Mouse (Mus musculus): ENCODE data around the gene N4bp2l2. TPM values are rescaled to one million over a fixed set of nuclear protein-coding genes. Genes with fewer than 3 reads are reported as not detected.
"Not testable (repeated sequence)": the region's sequence is repeated elsewhere in the genome, so short reads cannot be mapped to it uniquely, and the experiment has no call there.

Gene N4bp2l2
- polyA plus RNA-seq, 1 experiment from 2014 or later: 38.0 TPM

GRCm38 (mm10) chr5:150643390-150643789, 22.6 kb downstream of the N4bp2l2 start:
- not testable (repeated sequence) for H3K9me3 ChIP-seq (replicated peaks); H3K4me1 ChIP-seq (replicated peaks); H3K9ac ChIP-seq; H3K4me2 ChIP-seq; H3K4me3 ChIP-seq; H3K27ac ChIP-seq (ENCODE audit: poor library complexity, severe bottlenecking); H3K27me3 ChIP-seq (replicated peaks); ATAC-seq (ENCODE audit: insufficient number of reproducible peaks, low FRiP score)
- H3K36me3 ChIP-seq: peaks cover 37% of the 10 kb centered on the region
- whole genome bisulfite sequencing: 90% methylated on average over 4 of the region's 4 CpGs

GRCm38 (mm10) chr5:150641440-150641839, 24.5 kb downstream of the N4bp2l2 start:
- no peak overlapping the region for H3K4me2 ChIP-seq
- no peaks in the 10 kb centered on the region for H3K27me3 ChIP-seq (replicated peaks)
- H3K4me1 ChIP-seq (replicated peaks): no peaks in the 10 kb centered on the region
- H3K36me3 ChIP-seq: peaks cover 42% of the 10 kb centered on the region
- ATAC-seq (ENCODE audit: insufficient number of reproducible peaks, low FRiP score): no peak
- 70% methylated on average over 3 of the region's 3 CpGs for WGBS
- no peak overlapping the region for H3K27ac ChIP-seq (ENCODE audit: poor library complexity, severe bottlenecking)
- no peaks in the 10 kb centered on the region for H3K9me3 ChIP-seq (replicated peaks)
- no peak overlapping the region for H3K9ac ChIP-seq
- H3K4me3 ChIP-seq: no peak overlapping the region

GRCm38 (mm10) chr5:150629692-150630091, 36.3 kb downstream of the N4bp2l2 start:
- H3K36me3 ChIP-seq: peaks cover 27% of the 10 kb centered on the region
- H3K27ac ChIP-seq (ENCODE audit: poor library complexity, severe bottlenecking): no peak overlapping the region
- 67% methylated on average over 2 of the region's 2 CpGs for WGBS
- H3K4me1 ChIP-seq (replicated peaks): peaks cover 5% of the 10 kb centered on the region; the same call in 1 of the 2 replicates
- no peaks in the 10 kb centered on the region for H3K27me3 ChIP-seq (replicated peaks)
- no peak overlapping the region for H3K9ac ChIP-seq
- no peak for ATAC-seq (ENCODE audit: insufficient number of reproducible peaks, low FRiP score)
- H3K4me3 ChIP-seq: no peak overlapping the region
- no peaks in the 10 kb centered on the region for H3K9me3 ChIP-seq (replicated peaks)
- no peak overlapping the region for H3K4me2 ChIP-seq

- H3K27ac ChIP-seq (ENCODE audit: poor library complexity, severe bottlenecking): no peak overlapping the region
- no peaks in the 10 kb centered on the region for H3K27me3 ChIP-seq (replicated peaks)
- H3K9me3 ChIP-seq (replicated peaks): no peaks in the 10 kb centered on the region
- peaks cover 5% of the 10 kb centered on the region; the same call in 1 of the 2 replicates for H3K4me1 ChIP-seq (replicated peaks)
- H3K4me3 ChIP-seq: no peak overlapping the region
- 90% methylated on average over 1 of the region's 1 CpGs for WGBS
- no peak for ATAC-seq (ENCODE audit: insufficient number of reproducible peaks, low FRiP score)
- no peak overlapping the region for H3K9ac ChIP-seq
- peaks cover 28% of the 10 kb centered on the region for H3K36me3 ChIP-seq
- H3K4me2 ChIP-seq: no peak overlapping the region
Observed at GRCm38 (mm10) chr5:150629272-150629671, 36.7 kb downstream of the N4bp2l2 start.

GRCm38 (mm10) chr5:150625528-150625927, 40.5 kb downstream of the N4bp2l2 start:
- Histone ChIP-seq H3K4me1 (replicated peaks) (peaks cover 14% of the 10 kb centered on the region), H3K4me3 (no peak overlapping the region), H3K9me3 (replicated peaks) (no peaks in the 10 kb centered on the region), H3K27me3 (replicated peaks) (no peaks in the 10 kb centered on the region), H3K27ac (ENCODE audit: poor library complexity, severe bottlenecking) (no peak overlapping the region), H3K9ac (no peak overlapping the region), H3K36me3 (peaks cover 17% of the 10 kb centered on the region), H3K4me2 (no peak overlapping the region)
- 42% methylated on average over 7 of the region's 7 CpGs for WGBS
- no peak for ATAC-seq (ENCODE audit: insufficient number of reproducible peaks, low FRiP score)

GRCm38 (mm10) chr5:150622792-150623191, 43.2 kb downstream of the N4bp2l2 start:
- H3K9ac ChIP-seq: no peak overlapping the region
- ATAC-seq (ENCODE audit: insufficient number of reproducible peaks, low FRiP score): no peak
- no peaks in the 10 kb centered on the region for H3K9me3 ChIP-seq (replicated peaks)
- H3K27me3 ChIP-seq (replicated peaks): no peaks in the 10 kb centered on the region
- H3K4me2 ChIP-seq: no peak overlapping the region
- 23% methylated on average over 1 of the region's 1 CpGs for WGBS
- peaks cover 14% of the 10 kb centered on the region for H3K4me1 ChIP-seq (replicated peaks)
- no peak overlapping the region for H3K27ac ChIP-seq (ENCODE audit: poor library complexity, severe bottlenecking)
- peaks cover 12% of the 10 kb centered on the region for H3K36me3 ChIP-seq
- H3K4me3 ChIP-seq: no peak overlapping the region

GRCm38 (mm10) chr5:150621592-150621991, 44.4 kb downstream of the N4bp2l2 start:
- peaks cover 14% of the 10 kb centered on the region for H3K4me1 ChIP-seq (replicated peaks)
- no peak overlapping the region for H3K27ac ChIP-seq (ENCODE audit: poor library complexity, severe bottlenecking)
- no peaks in the 10 kb centered on the region for H3K9me3 ChIP-seq (replicated peaks)
- no peak for ATAC-seq (ENCODE audit: insufficient number of reproducible peaks, low FRiP score)
- no peak overlapping the region for H3K4me3 ChIP-seq
- no peaks in the 10 kb centered on the region for H3K27me3 ChIP-seq (replicated peaks)
- no peak overlapping the region for H3K4me2 ChIP-seq
- 92% methylated on average over 3 of the region's 3 CpGs for WGBS
- H3K36me3 ChIP-seq: peaks cover 12% of the 10 kb centered on the region
- no peak overlapping the region for H3K9ac ChIP-seq

GRCm38 (mm10) chr5:150620588-150621135, 45.3 kb downstream of the N4bp2l2 start:
- no peak overlapping the region for H3K9ac ChIP-seq
- no peak overlapping the region for H3K27ac ChIP-seq (ENCODE audit: poor library complexity, severe bottlenecking)
- peaks cover 12% of the 10 kb centered on the region for H3K36me3 ChIP-seq
- 87% methylated on average over 7 of the region's 7 CpGs for WGBS
- H3K4me1 ChIP-seq (replicated peaks): peaks cover 11% of the 10 kb centered on the region
- no peaks in the 10 kb centered on the region for H3K9me3 ChIP-seq (replicated peaks)
- H3K4me2 ChIP-seq: no peak overlapping the region
- no peaks in the 10 kb centered on the region for H3K27me3 ChIP-seq (replicated peaks)
- no peak for ATAC-seq (ENCODE audit: insufficient number of reproducible peaks, low FRiP score)
- H3K4me3 ChIP-seq: no peak overlapping the region

- ATAC-seq (ENCODE audit: insufficient number of reproducible peaks, low FRiP score): no peak
- H3K9ac ChIP-seq: no peak overlapping the region
- H3K4me1 ChIP-seq (replicated peaks): peaks cover 9% of the 10 kb centered on the region
- no peak overlapping the region for H3K4me2 ChIP-seq
- no peaks in the 10 kb centered on the region for H3K9me3 ChIP-seq (replicated peaks)
- 0 out of 2 replicates have a peak, but pooled peaks cover 2% of the 10 kb centered on the region for H3K36me3 ChIP-seq
- 88% methylated on average over 10 of the region's 10 CpGs for WGBS
- H3K4me3 ChIP-seq: no peak overlapping the region
- no peaks in the 10 kb centered on the region for H3K27me3 ChIP-seq (replicated peaks)
- no peak overlapping the region for H3K27ac ChIP-seq (ENCODE audit: poor library complexity, severe bottlenecking)
Observed at GRCm38 (mm10) chr5:150618599-150619355, 47.2 kb downstream of the N4bp2l2 start.

GRCm38 (mm10) chr5:150616731-150617130, 49.3 kb downstream of the N4bp2l2 start:
- 78% methylated on average over 3 of the region's 3 CpGs for WGBS
- Histone ChIP-seq H3K4me3 (no peak overlapping the region), H3K4me1 (replicated peaks) (no peaks in the 10 kb centered on the region), H3K9me3 (replicated peaks) (no peaks in the 10 kb centered on the region), H3K4me2 (no peak overlapping the region), H3K36me3 (0 out of 2 replicates have a peak, but pooled peaks cover 2% of the 10 kb centered on the region), H3K27ac (ENCODE audit: poor library complexity, severe bottlenecking) (no peak overlapping the region), H3K9ac (no peak overlapping the region), H3K27me3 (replicated peaks) (no peaks in the 10 kb centered on the region)
- ATAC-seq (ENCODE audit: insufficient number of reproducible peaks, low FRiP score): no peak

GRCm38 (mm10) chr5:150616216-150616615, 49.8 kb downstream of the N4bp2l2 start:
- H3K9me3 ChIP-seq (replicated peaks): no peaks in the 10 kb centered on the region
- no peaks in the 10 kb centered on the region for H3K27me3 ChIP-seq (replicated peaks)
- H3K4me2 ChIP-seq: no peak overlapping the region
- WGBS: 92% methylated on average over 2 of the region's 2 CpGs
- H3K9ac ChIP-seq: no peak overlapping the region
- no peaks in the 10 kb centered on the region for H3K4me1 ChIP-seq (replicated peaks)
- H3K36me3 ChIP-seq: 0 out of 2 replicates have a peak, but pooled peaks cover 2% of the 10 kb centered on the region
- no peak for ATAC-seq (ENCODE audit: insufficient number of reproducible peaks, low FRiP score)
- no peak overlapping the region for H3K27ac ChIP-seq (ENCODE audit: poor library complexity, severe bottlenecking)
- H3K4me3 ChIP-seq: no peak overlapping the region

All from heart, embryonic 12.5 days (tissue).